Mouse (Mus musculus) heart, embryonic 15.5 days (tissue): ENCODE results near the gene Ccdc85c. TPM values are rescaled to one million over a fixed set of nuclear protein-coding genes. Genes with fewer than 3 reads are reported as not detected.
A peak's percentile ranks its signal among the peaks of the same experiment; 100 is the strongest.

Experiments used
- ATAC-seq: fragments of 200-750 bp; cut with Nextera tagmentation; replicated peaks from 2 replicates; pipeline ENCODE4 v1.8.0; 2017; ENCODE audit warnings: low read depth, moderate TSS enrichment; ENCODE audit not compliant: insufficient number of reproducible peaks, insufficient read depth, low FRiP score
- H3K27ac ChIP-seq: fragments of 300-500 bp; sonication (generic); 2 replicates; pipeline ENCODE4 v1.5.1; 2015; ENCODE audit warnings: mild to moderate bottlenecking, inconsistent platforms
- H3K27me3 ChIP-seq: fragments of 300-500 bp; sonication (generic); 2 replicates; pipeline ENCODE4 v1.6.1; 2015; ENCODE audit warnings: inconsistent platforms
- H3K36me3 ChIP-seq: fragments of 300-500 bp; sonication (generic); 2 replicates; pipeline ENCODE4 v1.6.1; 2015; ENCODE audit warnings: mild to moderate bottlenecking, inconsistent platforms
- H3K4me1 ChIP-seq: fragments of 300-500 bp; sonication (generic); replicated peaks from 2 replicates; pipeline ENCODE4 v1.6.1; 2015; ENCODE audit warnings: inconsistent platforms
- H3K4me2 ChIP-seq: fragments of 300-500 bp; sonication (generic); 2 replicates; pipeline ENCODE4 v1.6.1; 2015; ENCODE audit warnings: inconsistent platforms, mild to moderate bottlenecking, moderate library complexity
- H3K4me3 ChIP-seq: fragments of 300-500 bp; sonication (generic); 2 replicates; pipeline ENCODE4 v1.5.1; 2015; ENCODE audit warnings: mild to moderate bottlenecking, inconsistent platforms
- H3K9ac ChIP-seq: fragments of 300-500 bp; sonication (generic); 2 replicates; pipeline ENCODE4 v1.6.1; 2015; ENCODE audit warnings: mild to moderate bottlenecking, inconsistent platforms
- H3K9me3 ChIP-seq: fragments of 300-500 bp; sonication (generic); replicated peaks from 2 replicates; pipeline ENCODE4 v1.6.1; 2016; ENCODE audit warnings: inconsistent platforms
- WGBS: fragments of 180-500 bp; shearing (Covaris S2); methylation state at CpG from one replicate; pipeline ENCODE4 v1.1.7; 2015; ENCODE audit warnings: mixed read lengths; 5-methylcytosine and 5-hydroxymethylcytosine counted together
- polyA plus RNA-seq: library from polyadenylated mRNA; unstranded; fragments of >200 nt; fragmentation: Nextera tagmentation; extraction: Ambion mirVana; gene quantifications from 2 replicates; pipeline ENCODE4 v1.2.1, GENCODE M21; 2015

The Ccdc85c gene
- polyA plus RNA-seq, 1 experiment from 2014 or later: 5.7 TPM

GRCm38 (mm10) chr12:108275508-108275890 is 274 bp upstream of the Ccdc85c start:
- no peaks in the 10 kb centered on the region for H3K9me3 ChIP-seq
- peaks cover 4% of the 10 kb centered on the region; the same call in 1 of the 2 replicates for H3K27me3 ChIP-seq
- H3K4me3 ChIP-seq: peak overlapping the region; percentile 74
- H3K36me3 ChIP-seq: no peaks in the 10 kb centered on the region
- peak overlapping the region; percentile 92 for H3K4me2 ChIP-seq
- ATAC-seq: peak; percentile 96
- H3K9ac ChIP-seq: peak overlapping the region; percentile 71
- peaks cover 59% of the 10 kb centered on the region for H3K4me1 ChIP-seq
- peak overlapping the region; percentile 65 for H3K27ac ChIP-seq
- under 1% methylated on average over 31 of the region's 37 CpGs for WGBS

GRCm38 (mm10) chr12:108274313-108274595 is 971 bp downstream of the Ccdc85c start:
- Histone ChIP-seq H3K4me2 (peak overlapping the region; percentile 92), H3K9ac (peak overlapping the region; percentile 75), H3K4me3 (peak overlapping the region; percentile 74), H3K27ac (no peak overlapping the region), H3K27me3 (peaks cover 4% of the 10 kb centered on the region; the same call in 1 of the 2 replicates), H3K36me3 (no peaks in the 10 kb centered on the region), H3K4me1 (peaks cover 71% of the 10 kb centered on the region), H3K9me3 (no peaks in the 10 kb centered on the region)
- ATAC-seq: no peak
- under 1% methylated on average over 35 of the region's 35 CpGs for WGBS

- Histone ChIP-seq H3K4me1 (peaks cover 75% of the 10 kb centered on the region), H3K4me2 (peak overlapping the region; percentile 92), H3K9me3 (no peaks in the 10 kb centered on the region), H3K36me3 (no peaks in the 10 kb centered on the region), H3K27me3 (peaks cover 4% of the 10 kb centered on the region; the same call in 1 of the 2 replicates), H3K27ac (no peak overlapping the region), H3K9ac (peak overlapping the region; percentile 75), H3K4me3 (peak overlapping the region; percentile 74)
- no peak for ATAC-seq
- 6% methylated on average over 21 of the region's 21 CpGs for WGBS
Observed at GRCm38 (mm10) chr12:108273466-108274312, 1.5 kb downstream of the Ccdc85c start.

- Histone ChIP-seq H3K9ac (no peak overlapping the region), H3K27ac (no peak overlapping the region), H3K36me3 (no peaks in the 10 kb centered on the region), H3K4me3 (no peak overlapping the region), H3K9me3 (no peaks in the 10 kb centered on the region), H3K27me3 (peaks cover 4% of the 10 kb centered on the region; the same call in 1 of the 2 replicates), H3K4me1 (peaks cover 77% of the 10 kb centered on the region), H3K4me2 (peak overlapping the region; percentile 92; the same call in 1 of the 2 replicates)
- 58% methylated on average over 7 of the region's 7 CpGs for WGBS
- ATAC-seq: no peak
Observed at GRCm38 (mm10) chr12:108272143-108272635, 3.0 kb downstream of the Ccdc85c start.

DNA sequence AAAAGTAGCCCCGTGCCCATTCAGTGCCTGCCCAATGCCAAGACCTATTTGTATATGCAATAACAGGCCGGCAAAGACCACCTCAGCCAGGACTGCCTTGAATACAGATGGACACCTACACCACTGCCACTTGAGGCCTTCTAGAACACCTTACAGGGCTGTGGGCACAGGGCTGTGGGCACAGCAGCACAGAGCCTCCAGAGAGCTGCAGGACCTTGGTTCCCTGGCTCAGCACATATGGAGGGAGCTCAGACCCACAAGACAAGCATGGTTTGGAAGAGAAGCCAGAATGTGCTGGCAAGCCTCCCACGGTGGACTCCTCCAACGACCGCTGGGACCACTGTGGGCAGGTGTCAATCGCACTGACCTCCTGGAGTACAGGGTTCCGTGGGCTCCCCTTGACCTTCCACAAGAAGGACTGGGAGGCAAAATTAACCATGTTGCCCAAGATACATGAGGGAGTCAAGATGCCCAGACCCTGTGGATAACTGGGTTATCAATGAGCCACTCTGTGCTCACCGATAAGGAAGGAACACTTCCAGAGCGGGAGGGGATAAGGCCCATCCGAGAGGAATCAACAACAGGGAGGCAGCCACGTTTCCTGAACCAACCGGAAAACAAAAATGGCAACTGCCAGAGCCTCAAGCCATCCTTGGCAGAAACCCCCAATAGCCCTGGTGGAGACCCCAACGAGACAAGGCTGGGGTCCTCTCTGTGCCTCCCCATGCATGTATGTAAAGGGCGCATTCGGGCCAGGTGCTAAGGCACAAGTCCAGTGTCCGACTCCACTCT is 3.7 kb downstream of the Ccdc85c start:
- WGBS: 55% methylated on average over 16 of the region's 16 CpGs
- Histone ChIP-seq H3K4me2 (peak overlapping the region; percentile 92; the same call in 1 of the 2 replicates), H3K27me3 (peaks cover 2% of the 10 kb centered on the region; the same call in 1 of the 2 replicates), H3K36me3 (no peaks in the 10 kb centered on the region), H3K27ac (peak overlapping the region; percentile 8; the same call in 1 of the 2 replicates), H3K4me1 (peaks cover 77% of the 10 kb centered on the region), H3K4me3 (no peak overlapping the region), H3K9ac (no peak overlapping the region; the same call in 1 of the 2 replicates), H3K9me3 (no peaks in the 10 kb centered on the region)
- ATAC-seq: no peak

- no peak for ATAC-seq
- Histone ChIP-seq H3K36me3 (no peaks in the 10 kb centered on the region), H3K9me3 (no peaks in the 10 kb centered on the region), H3K4me1 (peaks cover 85% of the 10 kb centered on the region), H3K27me3 (no peaks in the 10 kb centered on the region), H3K4me3 (no peak overlapping the region), H3K27ac (peak overlapping the region; percentile 48), H3K9ac (no peak overlapping the region), H3K4me2 (peak overlapping the region; percentile 32)
- 30% methylated on average over 13 of the region's 13 CpGs for WGBS
Observed at GRCm38 (mm10) chr12:108270240-108270919, 4.8 kb downstream of the Ccdc85c start.

DNA sequence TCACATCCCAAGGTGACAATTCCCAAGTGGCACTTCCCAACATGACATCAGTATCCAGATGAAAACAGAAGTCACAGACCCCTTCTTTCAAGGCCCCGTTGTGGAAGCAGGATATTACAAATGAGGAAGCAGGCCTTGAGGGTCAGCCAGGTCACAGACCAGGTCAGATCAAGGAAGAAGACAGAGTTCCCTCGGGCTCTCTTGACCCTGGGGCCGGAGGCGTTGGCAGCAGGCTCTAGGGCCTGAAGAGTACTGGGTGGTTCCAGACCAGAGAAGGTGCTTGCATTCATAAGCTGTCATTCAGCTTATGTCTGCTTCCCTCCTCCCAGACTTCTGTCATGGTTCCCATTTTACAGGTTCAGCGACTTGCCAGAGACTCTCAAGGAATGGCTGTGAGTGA is 5.5 kb downstream of the Ccdc85c start:
- Histone ChIP-seq H3K9ac (no peak overlapping the region), H3K4me3 (no peak overlapping the region), H3K4me2 (peak overlapping the region; percentile 32; the same call in 1 of the 2 replicates), H3K27ac (no peak overlapping the region), H3K9me3 (no peaks in the 10 kb centered on the region), H3K36me3 (no peaks in the 10 kb centered on the region), H3K27me3 (no peaks in the 10 kb centered on the region), H3K4me1 (peaks cover 91% of the 10 kb centered on the region)
- ATAC-seq: no peak
- WGBS: 66% methylated on average over 5 of the region's 5 CpGs

DNA sequence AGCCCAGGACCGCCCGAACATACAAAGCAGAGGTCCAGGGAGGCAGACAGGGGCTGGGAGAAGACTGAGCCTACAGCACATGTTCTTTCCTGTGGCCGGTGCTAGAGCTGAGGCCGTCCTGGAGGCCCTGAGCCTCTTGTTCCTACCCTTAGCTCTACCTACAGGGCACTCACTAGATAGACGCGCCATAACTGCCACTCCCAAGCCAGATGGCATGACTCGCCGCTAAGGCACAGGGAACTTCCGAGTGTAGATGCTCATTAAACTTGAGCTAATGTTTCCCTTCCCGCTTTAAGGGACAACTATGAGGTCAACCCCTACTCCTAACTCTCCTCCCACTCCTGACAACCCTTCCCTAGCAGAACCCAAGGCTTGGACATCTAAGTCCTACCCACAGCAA is 6.3 kb downstream of the Ccdc85c start:
- Histone ChIP-seq H3K4me3 (no peak overlapping the region), H3K9me3 (no peaks in the 10 kb centered on the region), H3K27me3 (no peaks in the 10 kb centered on the region), H3K4me1 (peaks cover 91% of the 10 kb centered on the region), H3K27ac (no peak overlapping the region), H3K4me2 (no peak overlapping the region), H3K36me3 (no peaks in the 10 kb centered on the region), H3K9ac (no peak overlapping the region)
- no peak for ATAC-seq
- 85% methylated on average over 10 of the region's 10 CpGs for WGBS

GRCm38 (mm10) chr12:108267653-108268052 is 7.6 kb downstream of the Ccdc85c start:
- Histone ChIP-seq H3K27me3 (no peaks in the 10 kb centered on the region), H3K9ac (no peak overlapping the region), H3K4me3 (no peak overlapping the region), H3K36me3 (no peaks in the 10 kb centered on the region), H3K9me3 (no peaks in the 10 kb centered on the region), H3K4me2 (no peak overlapping the region), H3K4me1 (peaks cover 89% of the 10 kb centered on the region), H3K27ac (no peak overlapping the region)
- WGBS: 58% methylated on average over 7 of the region's 7 CpGs
- ATAC-seq: no peak

DNA sequence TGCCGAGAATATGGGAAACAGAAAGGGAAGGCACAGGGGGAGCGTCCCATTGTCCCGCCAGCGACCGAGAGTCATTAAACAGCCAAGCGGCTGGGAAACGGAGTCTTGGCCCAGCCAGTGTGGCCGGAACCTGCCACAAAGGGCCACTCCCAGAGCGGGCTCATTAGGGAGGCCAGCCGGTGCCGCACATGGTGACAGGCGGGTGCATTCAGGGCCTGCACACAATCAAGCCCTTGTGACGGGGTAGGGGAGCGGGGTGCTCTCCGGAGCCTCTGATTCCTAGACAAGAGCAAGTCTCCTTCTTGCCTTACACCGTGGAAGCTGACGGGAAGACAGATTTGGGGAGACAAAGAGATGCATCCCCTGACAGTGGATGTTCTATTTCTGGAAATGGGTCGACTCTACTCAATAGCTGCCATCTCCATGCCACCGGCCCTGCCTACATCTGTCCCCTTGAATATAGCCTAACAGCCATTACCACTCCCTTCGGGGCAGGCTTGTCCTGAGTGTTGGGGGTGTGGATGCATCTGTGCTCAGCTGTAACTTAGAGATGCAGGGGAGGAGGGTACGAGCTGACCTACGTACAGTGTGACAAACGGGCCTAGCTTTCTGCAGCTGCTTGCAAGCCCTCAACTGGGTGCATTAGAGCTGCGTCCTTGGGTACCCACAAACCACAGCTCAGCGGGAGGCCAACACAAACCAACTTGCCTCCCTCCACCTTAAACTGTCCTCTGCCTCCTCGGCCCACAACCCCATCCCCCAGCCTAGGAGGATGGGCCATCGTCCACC is 9.2 kb downstream of the Ccdc85c start:
- WGBS: 43% methylated on average over 27 of the region's 27 CpGs
- no peak for ATAC-seq
- Histone ChIP-seq H3K9ac (0 out of 2 replicates have a peak overlapping the region, but pooled peaks have one; percentile 3), H3K9me3 (no peaks in the 10 kb centered on the region), H3K4me3 (no peak overlapping the region), H3K27ac (peak overlapping the region; percentile 27), H3K36me3 (no peaks in the 10 kb centered on the region), H3K4me2 (peak overlapping the region; percentile 4; the same call in 1 of the 2 replicates), H3K4me1 (peaks cover 76% of the 10 kb centered on the region), H3K27me3 (no peaks in the 10 kb centered on the region)
